Mouse (Mus musculus) limb, embryonic 14.5 days (tissue): ENCODE measurements around the gene Sh3gl3. TPM values are rescaled to one million over a fixed set of nuclear protein-coding genes. Genes with fewer than 3 reads are reported as not detected.
A peak's percentile ranks its signal among the peaks of the same experiment; 100 is the strongest.
"Not testable (repeated sequence)": the region's sequence is repeated elsewhere in the genome, so short reads cannot be mapped to it uniquely, and the experiment has no call there.

Source experiments
- ATAC-seq: fragments of 200-750 bp; cut with Nextera tagmentation; 2 replicates; pipeline ENCODE4 v1.8.0; 2017; ENCODE audit warnings: low read depth, moderate number of reproducible peaks, moderate TSS enrichment; ENCODE audit not compliant: low FRiP score
- DNase-seq: peaks from one replicate; pipeline ENCODE4 v3.0.0-alpha.2; 2015; ENCODE audit warnings: low spot score
- H3K27ac ChIP-seq: fragments of 300-500 bp; sonication (generic); replicated peaks from 2 replicates; pipeline ENCODE4 v1.5.1; 2014; ENCODE audit warnings: low read depth, mild to moderate bottlenecking, low read length, moderate library complexity, mixed read lengths
- H3K27me3 ChIP-seq: fragments of 300-500 bp; sonication (generic); 2 replicates; pipeline ENCODE4 v1.6.1; 2014; ENCODE audit warnings: low read length, mixed read lengths; ENCODE audit not compliant: control insufficient read depth, insufficient read depth
- H3K36me3 ChIP-seq: fragments of 300-500 bp; sonication (generic); 2 replicates; pipeline ENCODE4 v1.6.1; 2014; ENCODE audit warnings: mild to moderate bottlenecking, low read length, moderate library complexity, mixed read lengths; ENCODE audit not compliant: control insufficient read depth, insufficient read depth
- H3K4me1 ChIP-seq: fragments of 300-500 bp; sonication (generic); 2 replicates; pipeline ENCODE4 v1.6.1; 2014; ENCODE audit warnings: antibody characterized with exemption, low read length, mixed read lengths; ENCODE audit not compliant: control insufficient read depth, insufficient read depth
- H3K4me2 ChIP-seq: fragments of 300-500 bp; sonication (generic); replicated peaks from 2 replicates; pipeline ENCODE4 v1.6.1; 2014; ENCODE audit warnings: low read depth, mild to moderate bottlenecking, low read length, moderate library complexity; ENCODE audit not compliant: severe bottlenecking
- H3K4me3 ChIP-seq: fragments of 300-500 bp; sonication (generic); replicated peaks from 2 replicates; pipeline ENCODE4 v1.5.1; 2014; ENCODE audit warnings: low read length
- H3K9ac ChIP-seq: fragments of 300-500 bp; sonication (generic); 2 replicates; pipeline ENCODE4 v1.6.1; 2014; ENCODE audit warnings: mild to moderate bottlenecking, low read depth, low read length, moderate library complexity; ENCODE audit not compliant: severe bottlenecking
- H3K9me3 ChIP-seq: fragments of 300-500 bp; sonication (generic); 2 replicates; pipeline ENCODE4 v1.6.1; 2016; ENCODE audit warnings: low read length; ENCODE audit not compliant: control insufficient read depth
- POLR2A ChIP-seq: fragments of 200-500 bp; IDR thresholded peaks from 2 replicates; pipeline ENCODE4 v1.8.0; 2012; ENCODE audit warnings: inconsistent platforms, mild to moderate bottlenecking, moderate library complexity, borderline replicate concordance; ENCODE audit not compliant: insufficient read depth, insufficient read length; ENCODE audit errors: extremely low read depth
- WGBS: fragments of 180-500 bp; shearing (Covaris S2); extraction: QIAGEN DNeasy Blood & Tissue Kit; methylation state at CpG from one replicate; pipeline ENCODE4 v1.1.7; 2014; 5-methylcytosine and 5-hydroxymethylcytosine counted together
- polyA plus RNA-seq, 2 experiments: library from polyadenylated mRNA; depleted of rRNA in 1 of 2; stranded (reverse) in 1 of 2; unstranded in 1 of 2; fragments of >200 nt; fragmentation: Nextera tagmentation in 1 of 2; extraction: Ambion mirVana in 1 of 2; gene quantifications; 2 replicates each; pipeline versions ENCODE4 v1.2.1 to v1.2.3; 2012 to 2014

Sh3gl3 gene
- polyA plus RNA-seq, 2 experiments = 10.5 to 15.1 TPM

- TF ChIP-seq POLR2A = no peak
- ATAC-seq (no peak), DNase-seq (no peak)
- no peaks in the 10 kb centered on the region for H3K4me1 ChIP-seq
- H3K27ac ChIP-seq = no peak overlapping the region
- no peaks in the 10 kb centered on the region for H3K36me3 ChIP-seq
- H3K4me3 ChIP-seq = no peak overlapping the region
- 65% methylated on average over 2 of the region's 2 CpGs for WGBS
- no peak overlapping the region for H3K4me2 ChIP-seq
- no peaks in the 10 kb centered on the region for H3K9me3 ChIP-seq
- H3K9ac ChIP-seq = no peak overlapping the region
- H3K27me3 ChIP-seq = no peaks in the 10 kb centered on the region
These were observed 90.5 kb downstream of the Sh3gl3 start for GRCm38 (mm10) chr7:82264119-82264518.

- Histone ChIP-seq H3K9ac (no peak overlapping the region), H3K27ac (no peak overlapping the region), H3K27me3 (no peaks in the 10 kb centered on the region), H3K4me2 (no peak overlapping the region), H3K9me3 (no peaks in the 10 kb centered on the region), H3K4me1 (no peaks in the 10 kb centered on the region), H3K4me3 (no peak overlapping the region), H3K36me3 (no peaks in the 10 kb centered on the region)
- no peak for DNase-seq
- no peak for TF ChIP-seq POLR2A
- ATAC-seq = no peak
- WGBS = 70% methylated on average over 4 of the region's 4 CpGs
These were observed 91.7 kb downstream of the Sh3gl3 start for GRCm38 (mm10) chr7:82265365-82265764.

- H3K36me3 ChIP-seq = no peaks in the 10 kb centered on the region
- no peak overlapping the region for H3K27ac ChIP-seq
- H3K4me2 ChIP-seq = no peak overlapping the region
- DNase-seq (no peak), ATAC-seq (no peak)
- TF ChIP-seq POLR2A = no peak
- H3K9ac ChIP-seq = no peak overlapping the region
- H3K4me3 ChIP-seq = no peak overlapping the region
- 7% methylated on average over 1 of the region's 1 CpGs for WGBS
- no peaks in the 10 kb centered on the region for H3K4me1 ChIP-seq
- no peaks in the 10 kb centered on the region for H3K27me3 ChIP-seq
- no peaks in the 10 kb centered on the region for H3K9me3 ChIP-seq
These were observed 96.3 kb downstream of the Sh3gl3 start for GRCm38 (mm10) chr7:82269948-82270347.

- no peak for TF ChIP-seq POLR2A
- H3K4me3 ChIP-seq = no peak overlapping the region
- no peaks in the 10 kb centered on the region for H3K36me3 ChIP-seq
- DNase-seq (no peak), ATAC-seq (no peak)
- H3K9me3 ChIP-seq = no peaks in the 10 kb centered on the region
- no peak overlapping the region for H3K27ac ChIP-seq
- no peak overlapping the region for H3K4me2 ChIP-seq
- H3K9ac ChIP-seq = no peak overlapping the region
- H3K4me1 ChIP-seq = no peaks in the 10 kb centered on the region
- 78% methylated on average over 5 of the region's 5 CpGs for WGBS
- no peaks in the 10 kb centered on the region for H3K27me3 ChIP-seq
These were observed 98.1 kb downstream of the Sh3gl3 start for GRCm38 (mm10) chr7:82271742-82272141.

GRCm38 (mm10) chr7:82272875-82273274, 99.2 kb downstream of the Sh3gl3 start:
- H3K4me3 ChIP-seq, H3K9me3 ChIP-seq, ATAC-seq, H3K4me1 ChIP-seq, H3K27me3 ChIP-seq, H3K4me2 ChIP-seq, H3K27ac ChIP-seq, H3K36me3 ChIP-seq, H3K9ac ChIP-seq: not testable (repeated sequence)
- DNase-seq = peak; percentile 49
- 30% methylated on average over 5 of the region's 5 CpGs for WGBS
